Mouse (Mus musculus) monocyte, adult 2 months (primary cell): ENCODE results near the gene Als2cl.

Source experiments
- DNase-seq, 2 experiments: peaks; one replicate each; pipeline ENCODE4 v3.0.0; 2022; ENCODE audit warnings: low spot score in 2 of 2, low read depth in 1 of 2

The Als2cl gene

GRCm38 (mm10) chr9:110914631-110915236, 35.1 kb downstream of the Als2cl start:
- DNase-seq: no peak

GRCm38 (mm10) chr9:110915466-110915865, 35.8 kb downstream of the Als2cl start:
- no peak for DNase-seq

GRCm38 (mm10) chr9:110916786-110917185, 37.1 kb downstream of the Als2cl start, which contains the start of gene Fam240a:
Gene Fam240a, minus strand, starts transcription at chr9:110916861.
- DNase-seq: no peak

GRCm38 (mm10) chr9:110920665-110921419, 41.2 kb downstream of the Als2cl start:
- DNase-seq: no peak

GRCm38 (mm10) chr9:110922759-110923158, 43.1 kb downstream of the Als2cl start:
- DNase-seq: no peak

- no peak for DNase-seq
Observed at GRCm38 (mm10) chr9:110931573-110931972, 51.9 kb downstream of the Als2cl start.

GRCm38 (mm10) chr9:110933850-110934437, 54.3 kb downstream of the Als2cl start:
- no peak for DNase-seq

- no peak for DNase-seq
Observed at GRCm38 (mm10) chr9:110935941-110936340, 56.3 kb downstream of the Als2cl start.

- DNase-seq: no peak
Observed at GRCm38 (mm10) chr9:110937506-110938490, 58.1 kb downstream of the Als2cl start.

- DNase-seq: no peak
Observed at GRCm38 (mm10) chr9:110944265-110944664, 64.6 kb downstream of the Als2cl start.

- DNase-seq: no peak
Observed at GRCm38 (mm10) chr9:110945343-110945742, 65.7 kb downstream of the Als2cl start.

GRCm38 (mm10) chr9:110945926-110946325, 66.3 kb downstream of the Als2cl start, which contains the start of gene Tdgf1:
Gene Tdgf1, minus strand, starts transcription at chr9:110946158.
- DNase-seq: no peak

GRCm38 (mm10) chr9:110946548-110947044, 66.9 kb downstream of the Als2cl start:
- DNase-seq: no peak

- no peak for DNase-seq
Observed at GRCm38 (mm10) chr9:110947261-110947661, 67.6 kb downstream of the Als2cl start.

GRCm38 (mm10) chr9:110947900-110948299, 68.2 kb downstream of the Als2cl start:
- no peak for DNase-seq

GRCm38 (mm10) chr9:110948813-110949310, 69.2 kb downstream of the Als2cl start:
- DNase-seq: no peak

GRCm38 (mm10) chr9:110950109-110950508, 70.4 kb downstream of the Als2cl start:
- DNase-seq: no peak
